In the genomic region with DNA sequence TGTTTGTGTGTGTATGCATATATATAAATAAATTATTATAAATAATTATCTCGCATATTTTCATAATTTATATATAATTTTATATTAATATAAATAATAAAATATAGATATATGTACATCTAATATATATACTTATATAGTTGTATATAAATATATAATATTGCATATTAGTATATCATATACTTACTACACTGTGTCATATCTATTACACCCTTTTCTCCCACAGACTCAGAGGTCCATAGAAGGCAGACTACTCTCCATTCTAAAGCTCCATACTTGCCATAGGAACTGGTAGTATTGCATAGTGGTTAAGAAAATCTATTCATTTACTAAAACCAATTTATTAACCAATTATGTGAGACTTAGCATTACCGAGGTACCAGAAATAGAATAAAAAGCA, we compare ENCODE assay signal across 25 mouse cellular contexts.
"Had no signal": no experiment of that assay in that cellular context is flagged by ENCODE, and none has a peak within 500 bp of the region (broad histone marks: within the 10 kb centered on the region; RNA-seq: fewer than 3 reads in every experiment).

No protein-coding gene starts in this region.

- ATAC-seq: intestine, embryonic 16.5 days; liver, embryonic 12.5 days had no signal

- H3K4me2 ChIP-seq: heart, embryonic 11.5 days; heart, embryonic 13.5 days; heart, embryonic 15.5 days; hindbrain, embryonic 15.5 days; kidney, embryonic 15.5 days; limb, embryonic 13.5 days; limb, embryonic 15.5 days; liver, embryonic 12.5 days had no signal

- H3K9ac ChIP-seq: heart, embryonic 13.5 days; heart, embryonic 15.5 days; hindbrain, embryonic 15.5 days; kidney, embryonic 15.5 days; limb, embryonic 13.5 days; limb, embryonic 15.5 days; liver, embryonic 12.5 days; liver, embryonic 14.5 days had no signal

- H3K4me1 ChIP-seq: heart, embryonic 13.5 days; heart, embryonic 15.5 days; kidney, embryonic 15.5 days; limb, embryonic 15.5 days; liver, embryonic 12.5 days had no signal

- H3K36me3 ChIP-seq: heart, embryonic 13.5 days; heart, embryonic 15.5 days; hindbrain, embryonic 15.5 days; kidney, embryonic 15.5 days; limb, embryonic 13.5 days; limb, embryonic 15.5 days; liver, embryonic 12.5 days had no signal

- H3K27ac ChIP-seq: heart, adult 2 months; heart, embryonic 13.5 days; heart, embryonic 15.5 days; kidney, embryonic 15.5 days; kidney, postnatal 0 days; limb, embryonic 13.5 days; limb, embryonic 15.5 days; liver, embryonic 12.5 days; liver, embryonic 14.5 days had no signal

- DNase-seq: gastrocnemius, postnatal 14 days; gastrocnemius, postnatal 36 days; heart, adult 11 months; heart, adult 2 months; heart, postnatal 14 days; heart, postnatal 36 days; kidney, adult 11 months; kidney, adult 2 months; kidney, adult 9 months; kidney, postnatal 14 days; kidney, postnatal 36 days; layer of hippocampus, adult 9-11 months; layer of hippocampus, postnatal 36 days; left cerebral cortex, postnatal 4 days had no signal

- H3K4me3 ChIP-seq: heart, adult 2 months; heart, embryonic 13.5 days; heart, embryonic 15.5 days; hindbrain, embryonic 15.5 days; kidney, embryonic 15.5 days; limb, embryonic 13.5 days; limb, embryonic 15.5 days; liver, embryonic 12.5 days had no signal

- H3K9me3 ChIP-seq: heart, embryonic 13.5 days; heart, embryonic 15.5 days; hindbrain, embryonic 15.5 days; kidney, embryonic 15.5 days; limb, embryonic 13.5 days; limb, embryonic 15.5 days; liver, embryonic 12.5 days had no signal

- H3K27me3 ChIP-seq: hindbrain, embryonic 15.5 days; kidney, embryonic 15.5 days; limb, embryonic 13.5 days; limb, embryonic 15.5 days; liver, embryonic 12.5 days had no signal
